Mouse (Mus musculus) megakaryocyte, embryonic 14.5 days (primary cell): ENCODE measurements around the gene Whrn.

Experiments
- FLI1 ChIP-seq: IDR thresholded peaks from 2 replicates; pipeline ENCODE4 v1.6.1; 2012; ENCODE audit warnings: low read length, inconsistent platforms, mixed read lengths
- GATA1 ChIP-seq: IDR thresholded peaks from 3 replicates; pipeline ENCODE4 v1.6.1; 2012; ENCODE audit warnings: mixed read lengths, low read length, inconsistent platforms, borderline replicate concordance

GRCm38 (mm10) chr4:63371890-63372289 lies 123.9 kb downstream of the Whrn start:
- TF ChIP-seq FLI1 (no peak), GATA1 (no peak)
